Mouse (Mus musculus) erythroblast, embryonic 14.5 days (primary cell): Measurements from ENCODE around the gene Plb1. TPM values are rescaled to one million over a fixed set of nuclear protein-coding genes. Genes with fewer than 3 reads are reported as not detected.

Source experiments
- H3K27me3 ChIP-seq: 2 replicates; pipeline ENCODE4 v1.6.1; 2012; ENCODE audit warnings: inconsistent platforms; ENCODE audit not compliant: control insufficient read depth
- H3K36me3 ChIP-seq: 2 replicates; pipeline ENCODE4 v1.6.1; 2012; ENCODE audit warnings: mild to moderate bottlenecking, inconsistent platforms; ENCODE audit not compliant: control insufficient read depth
- H3K4me1 ChIP-seq: 2 replicates; pipeline ENCODE4 v1.6.1; 2012; ENCODE audit warnings: inconsistent platforms; ENCODE audit not compliant: control insufficient read depth
- H3K4me3 ChIP-seq: replicated peaks from 2 replicates; pipeline ENCODE3; 2012; ENCODE audit warnings: moderate library complexity, mild to moderate bottlenecking, inconsistent platforms
- H3K9me3 ChIP-seq: 2 replicates; pipeline ENCODE4 v1.6.1; 2012; ENCODE audit warnings: low read length, inconsistent platforms, mixed read lengths; ENCODE audit not compliant: control insufficient read depth
- GATA1 ChIP-seq: IDR thresholded peaks from 2 replicates; pipeline ENCODE4 v1.6.1; 2012; ENCODE audit warnings: low read length, inconsistent platforms, mixed read lengths
- TAL1 ChIP-seq: IDR thresholded peaks from 3 replicates; pipeline ENCODE4 v1.6.1; 2012; ENCODE audit warnings: low read length, inconsistent platforms, mixed read lengths
- polyA plus RNA-seq: library from polyadenylated mRNA; stranded (reverse); fragments of >175 nt; gene quantifications from 2 replicates; pipeline ENCODE4 v1.2.3, GENCODE M21; 2012

Plb1 gene
- polyA plus RNA-seq, 1 experiment, result 0.03 TPM

DNA sequence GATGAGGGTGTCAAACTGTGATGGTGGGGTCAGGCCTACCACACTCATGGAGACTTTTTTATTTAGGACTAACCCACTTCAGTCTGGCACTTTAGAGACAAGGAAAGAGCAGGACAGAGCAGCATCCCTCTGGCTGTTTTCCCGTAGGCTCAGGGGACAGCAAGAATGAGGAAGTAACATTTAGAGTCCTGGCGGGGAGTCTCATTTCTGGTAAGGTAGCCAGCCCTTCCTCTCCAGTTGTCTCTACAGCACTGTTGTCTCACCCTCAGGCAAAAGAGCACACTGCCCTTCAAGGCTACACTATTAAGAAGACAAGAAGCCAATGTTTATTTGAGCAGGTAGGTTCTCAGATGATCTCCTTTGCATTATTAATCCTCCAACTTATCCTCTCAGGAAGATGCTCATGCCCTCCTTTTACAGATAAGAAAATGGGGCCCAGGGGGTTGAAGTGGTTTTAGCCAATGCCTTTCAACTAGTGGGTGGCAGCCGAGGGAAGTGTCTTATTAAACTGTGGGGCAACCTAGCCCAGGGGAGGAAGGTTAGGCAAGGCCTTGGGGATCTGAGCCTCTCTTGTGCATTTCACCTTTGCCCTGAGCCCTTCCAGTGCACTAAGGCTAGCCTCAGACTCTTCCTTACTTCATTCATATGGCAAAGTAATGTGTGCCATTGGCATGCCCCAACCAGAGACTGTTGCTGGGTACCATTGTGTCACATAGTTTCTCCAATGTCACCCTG, 178.6 kb downstream of the Plb1 start:
- Histone ChIP-seq H3K9me3 (no peaks in the 10 kb centered on the region), H3K4me3 (no peak overlapping the region), H3K27me3 (no peaks in the 10 kb centered on the region), H3K36me3 (no peaks in the 10 kb centered on the region), H3K4me1 (peaks cover 3% of the 10 kb centered on the region; the same call in 1 of the 2 replicates)
- TF ChIP-seq TAL1 (no peak), GATA1 (no peak)

GRCm38 (mm10) chr5:32412186-32412950, 179.9 kb downstream of the Plb1 start:
- no peaks in the 10 kb centered on the region for H3K27me3 ChIP-seq
- peaks cover 3% of the 10 kb centered on the region; the same call in 1 of the 2 replicates for H3K4me1 ChIP-seq
- no peaks in the 10 kb centered on the region for H3K36me3 ChIP-seq
- H3K4me3 ChIP-seq, result no peak overlapping the region
- H3K9me3 ChIP-seq, result no peaks in the 10 kb centered on the region
- TF ChIP-seq GATA1, result no peak
- TF ChIP-seq TAL1, result no peak

DNA sequence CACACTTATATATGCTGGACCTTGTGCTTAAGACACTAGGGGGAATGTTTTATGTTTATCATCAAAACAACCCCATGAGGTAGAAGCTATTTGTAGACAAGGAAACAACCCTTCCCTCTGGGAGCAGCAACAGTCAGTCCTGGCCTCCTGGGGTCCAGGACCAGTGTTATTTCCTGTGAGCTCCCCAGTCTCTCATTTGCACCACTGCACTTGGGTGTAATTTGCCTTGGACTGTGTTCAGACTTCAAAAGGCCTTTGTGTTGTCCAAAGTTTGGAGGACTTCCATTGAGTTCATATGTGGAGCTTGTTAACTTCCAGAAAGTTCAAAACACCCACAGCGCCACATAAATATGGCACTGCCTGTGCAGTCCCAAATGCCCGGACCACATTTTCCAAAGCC, 180.6 kb downstream of the Plb1 start:
- H3K4me3 ChIP-seq, result no peak overlapping the region
- H3K36me3 ChIP-seq, result no peaks in the 10 kb centered on the region
- no peaks in the 10 kb centered on the region for H3K9me3 ChIP-seq
- H3K4me1 ChIP-seq, result peaks cover 3% of the 10 kb centered on the region; the same call in 1 of the 2 replicates
- TF ChIP-seq TAL1 (no peak), GATA1 (no peak)
- no peaks in the 10 kb centered on the region for H3K27me3 ChIP-seq

- Histone ChIP-seq H3K27me3 (no peaks in the 10 kb centered on the region), H3K9me3 (no peaks in the 10 kb centered on the region), H3K36me3 (no peaks in the 10 kb centered on the region), H3K4me3 (no peak overlapping the region), H3K4me1 (peaks cover 3% of the 10 kb centered on the region; the same call in 1 of the 2 replicates)
- TF ChIP-seq TAL1, result no peak
- TF ChIP-seq GATA1, result no peak
These were observed 181.1 kb downstream of the Plb1 start for GRCm38 (mm10) chr5:32413569-32413968.

- Histone ChIP-seq H3K4me1 (peaks cover 3% of the 10 kb centered on the region; the same call in 1 of the 2 replicates), H3K36me3 (no peaks in the 10 kb centered on the region), H3K4me3 (no peak overlapping the region), H3K27me3 (no peaks in the 10 kb centered on the region), H3K9me3 (no peaks in the 10 kb centered on the region)
- TF ChIP-seq GATA1 (no peak), TAL1 (no peak)
These were observed 182.0 kb downstream of the Plb1 start for GRCm38 (mm10) chr5:32414461-32414985.

GRCm38 (mm10) chr5:32415554-32415953, 183.0 kb downstream of the Plb1 start:
- H3K27me3 ChIP-seq, result no peaks in the 10 kb centered on the region
- no peak overlapping the region for H3K4me3 ChIP-seq
- H3K4me1 ChIP-seq, result peaks cover 3% of the 10 kb centered on the region; the same call in 1 of the 2 replicates
- no peaks in the 10 kb centered on the region for H3K9me3 ChIP-seq
- no peaks in the 10 kb centered on the region for H3K36me3 ChIP-seq
- TF ChIP-seq GATA1, result no peak
- no peak for TF ChIP-seq TAL1

Other genes with a start within 250 kb of the Plb1 start
- gene Fosl2, start 96.9 kb upstream of the Plb1 start, polyA plus RNA-seq, result 0.01 and 0.04 TPM in 2 replicates
- gene Ppp1cb, start 226.1 kb downstream of the Plb1 start, polyA plus RNA-seq, result 2.6 and 3.2 TPM in 2 replicates